ENCODE assay signal across 8 mouse cellular contexts in genomic region chr17:26972107-26972506, GRCm38 (mm10). TPM values are rescaled to one million over a fixed set of nuclear protein-coding genes. Genes with fewer than 3 reads are reported as not detected.
DNase-seq lines count a peak whose midpoint lies in the region; ATAC-seq and TF ChIP-seq lines count a peak whose summit lies in the region.

No protein-coding gene starts in this region.

- no peak for TF ChIP-seq CTCF in bone marrow, adult 2 months (IDR thresholded peaks at IDR 0.05; ENCODE audit: control insufficient read depth, insufficient read depth, low read length)

- H3K4me2 ChIP-seq in heart, embryonic 16.5 days (ENCODE audit: low read depth, low read length), result peak overlapping the region; percentile 90
- peak overlapping the region; percentile 96 for H3K4me2 ChIP-seq in hindbrain, embryonic 14.5 days (replicated peaks)
- H3K4me2 ChIP-seq in midbrain, embryonic 12.5 days (replicated peaks), result peak overlapping the region; percentile 99

- H3K9ac ChIP-seq in heart, embryonic 16.5 days (ENCODE audit: low read length), result peak overlapping the region; percentile 91
- H3K9ac ChIP-seq in hindbrain, embryonic 14.5 days, result peak overlapping the region; percentile 79
- H3K9ac ChIP-seq in midbrain, embryonic 12.5 days (replicated peaks), result peak overlapping the region; percentile 70

- peaks cover 22% of the 10 kb centered on the region for H3K4me1 ChIP-seq in heart, embryonic 16.5 days (ENCODE audit: control insufficient read depth, insufficient read depth, low read length)
- H3K4me1 ChIP-seq in bone marrow, adult 2 months (ENCODE audit: control insufficient read depth, insufficient read depth, low read length), result no peaks in the 10 kb centered on the region; the same call in 1 of the 2 replicates
- H3K4me1 ChIP-seq in hindbrain, embryonic 14.5 days (replicated peaks; ENCODE audit: control insufficient read depth, insufficient read depth, low read length), result peaks cover 38% of the 10 kb centered on the region
- peaks cover 45% of the 10 kb centered on the region for H3K4me1 ChIP-seq in midbrain, embryonic 12.5 days

- no peak for ATAC-seq in heart, embryonic 16.5 days (replicated peaks; ENCODE audit: extremely low read depth, insufficient read depth, low FRiP score)
- no peak for ATAC-seq in hindbrain, embryonic 14.5 days (ENCODE audit: low FRiP score)
- no peak for ATAC-seq in midbrain, embryonic 12.5 days (ENCODE audit: low FRiP score, low read depth)

- no peaks in the 10 kb centered on the region for H3K27me3 ChIP-seq in heart, embryonic 16.5 days (ENCODE audit: control insufficient read depth, insufficient read depth, low read length)
- H3K27me3 ChIP-seq in hindbrain, embryonic 14.5 days (ENCODE audit: control insufficient read depth, insufficient read depth, low read length), result no peaks in the 10 kb centered on the region
- H3K27me3 ChIP-seq in midbrain, embryonic 12.5 days, result no peaks in the 10 kb centered on the region

- no peak for TF ChIP-seq POLR2A in bone marrow, adult 2 months (IDR thresholded peaks at IDR 0.05; ENCODE audit: borderline replicate concordance, control insufficient read depth, low read depth, low read length)

- H3K9me3 ChIP-seq in heart, embryonic 16.5 days (replicated peaks; ENCODE audit: control insufficient read depth, low read length), result no peaks in the 10 kb centered on the region
- H3K9me3 ChIP-seq in hindbrain, embryonic 14.5 days (ENCODE audit: control insufficient read depth, low read length), result no peaks in the 10 kb centered on the region
- no peaks in the 10 kb centered on the region for H3K9me3 ChIP-seq in midbrain, embryonic 12.5 days

- peak overlapping the region; percentile 84 for H3K27ac ChIP-seq in heart, embryonic 16.5 days (ENCODE audit: low read length)
- peak overlapping the region; percentile 92 for H3K27ac ChIP-seq in bone marrow, adult 2 months (ENCODE audit: control insufficient read depth, insufficient read depth, low read depth, low read length, poor library complexity)
- peak overlapping the region; percentile 79; the same call in 1 of the 2 replicates for H3K27ac ChIP-seq in hindbrain, embryonic 14.5 days
- peak overlapping the region; percentile 79 for H3K27ac ChIP-seq in midbrain, embryonic 12.5 days (replicated peaks)

- WGBS in heart, embryonic 16.5 days, result 4% methylated on average over 3 of the region's 3 CpGs
- WGBS in bone marrow, adult 2 months, result 2% methylated on average over 3 of the region's 3 CpGs
- 7% methylated on average over 3 of the region's 3 CpGs for WGBS in hindbrain, embryonic 14.5 days
- WGBS in midbrain, embryonic 12.5 days, result 8% methylated on average over 3 of the region's 3 CpGs

- peaks cover 24% of the 10 kb centered on the region for H3K36me3 ChIP-seq in heart, embryonic 16.5 days (ENCODE audit: control insufficient read depth, insufficient read depth)
- H3K36me3 ChIP-seq in hindbrain, embryonic 14.5 days (replicated peaks; ENCODE audit: control insufficient read depth, insufficient read depth), result peaks cover 50% of the 10 kb centered on the region
- H3K36me3 ChIP-seq in midbrain, embryonic 12.5 days, result peaks cover 65% of the 10 kb centered on the region

- peak overlapping the region; percentile 91 for H3K4me3 ChIP-seq in heart, embryonic 16.5 days (ENCODE audit: low read length)
- H3K4me3 ChIP-seq in bone marrow, adult 2 months (replicated peaks; ENCODE audit: control insufficient read depth, low read depth, low read length), result peak overlapping the region; percentile 99
- peak overlapping the region; percentile 92 for H3K4me3 ChIP-seq in hindbrain, embryonic 14.5 days (replicated peaks; ENCODE audit: low read length)
- H3K4me3 ChIP-seq in midbrain, embryonic 12.5 days, result peak overlapping the region; percentile 79

- DNase-seq in heart, adult 9 months (ENCODE audit: low spot score in 2 of 2), result no peak
- DNase-seq in hindbrain, embryonic 14.5 days (ENCODE audit: low spot score), result no peak
- DNase-seq in layer of hippocampus, adult 11-12 months (ENCODE audit: low spot score), result no peak
- no peak for DNase-seq in MN1 (ENCODE audit: low spot score)
- no peak for DNase-seq in right cerebral cortex, adult 18-20 months

RNA-seq across cellular contexts. Expression of gene Zbtb9, which starts 0.9 kb away (rescaled TPM):
- 10.0 and 12.0 TPM in 2 replicates for polyA plus RNA-seq in heart, embryonic 16.5 days (2015; fragmentation: Nextera tagmentation; extraction: Ambion mirVana)
- 6.7 and 10.2 TPM in 2 replicates for polyA plus RNA-seq in bone marrow, adult 2 months (2011; ENCODE audit: insufficient read depth, insufficient read length, low replicate concordance, missing spikeins)
- polyA plus RNA-seq in hindbrain, embryonic 14.5 days (2014; fragmentation: Nextera tagmentation; extraction: Ambion mirVana), result 9.7 and 11.1 TPM in 2 replicates
- 18.5 and 19.9 TPM in 2 replicates for polyA plus RNA-seq in midbrain, embryonic 12.5 days (2016; fragmentation: Nextera tagmentation; extraction: Ambion mirVana)

RNA-seq across cellular contexts. Expression of gene Syngap1, which starts 31.1 kb away (rescaled TPM):
- 1.2 and 1.3 TPM in 2 replicates for polyA plus RNA-seq in heart, embryonic 16.5 days (2015; fragmentation: Nextera tagmentation; extraction: Ambion mirVana)
- polyA plus RNA-seq in bone marrow, adult 2 months (2011; ENCODE audit: insufficient read depth, insufficient read length, low replicate concordance, missing spikeins), result 9.5 and 24.1 TPM in 2 replicates
- 4.3 and 5.0 TPM in 2 replicates for polyA plus RNA-seq in hindbrain, embryonic 14.5 days (2014; fragmentation: Nextera tagmentation; extraction: Ambion mirVana)
- 3.3 and 3.6 TPM in 2 replicates for polyA plus RNA-seq in midbrain, embryonic 12.5 days (2016; fragmentation: Nextera tagmentation; extraction: Ambion mirVana)

RNA-seq across cellular contexts. Expression of gene Cuta, which starts 32.7 kb away (rescaled TPM):
- polyA plus RNA-seq in heart, embryonic 16.5 days (2015; fragmentation: Nextera tagmentation; extraction: Ambion mirVana), result 163 and 169 TPM in 2 replicates
- polyA plus RNA-seq in bone marrow, adult 2 months (2011; ENCODE audit: insufficient read depth, insufficient read length, low replicate concordance, missing spikeins), result 77.1 and 99.0 TPM in 2 replicates
- polyA plus RNA-seq in hindbrain, embryonic 14.5 days (2014; fragmentation: Nextera tagmentation; extraction: Ambion mirVana), result 112 and 113 TPM in 2 replicates
- polyA plus RNA-seq in midbrain, embryonic 12.5 days (2016; fragmentation: Nextera tagmentation; extraction: Ambion mirVana), result 156 and 159 TPM in 2 replicates

RNA-seq across cellular contexts. Expression of gene Phf1, which starts 39.3 kb away (rescaled TPM):
- polyA plus RNA-seq in heart, embryonic 16.5 days (2015; fragmentation: Nextera tagmentation; extraction: Ambion mirVana), result 7.5 and 8.7 TPM in 2 replicates
- 43.0 and 63.9 TPM in 2 replicates for polyA plus RNA-seq in bone marrow, adult 2 months (2011; ENCODE audit: insufficient read depth, insufficient read length, low replicate concordance, missing spikeins)
- polyA plus RNA-seq in hindbrain, embryonic 14.5 days (2014; fragmentation: Nextera tagmentation; extraction: Ambion mirVana), result 20.6 and 23.3 TPM in 2 replicates
- polyA plus RNA-seq in midbrain, embryonic 12.5 days (2016; fragmentation: Nextera tagmentation; extraction: Ambion mirVana), result 11.6 and 11.9 TPM in 2 replicates

RNA-seq across cellular contexts. Expression of gene Kifc5b, which starts 55.2 kb away (rescaled TPM):
- polyA plus RNA-seq in heart, embryonic 16.5 days (2015; fragmentation: Nextera tagmentation; extraction: Ambion mirVana), result 6.2 and 6.9 TPM in 2 replicates
- 30.8 and 50.8 TPM in 2 replicates for polyA plus RNA-seq in bone marrow, adult 2 months (2011; ENCODE audit: insufficient read depth, insufficient read length, low replicate concordance, missing spikeins)
- polyA plus RNA-seq in hindbrain, embryonic 14.5 days (2014; fragmentation: Nextera tagmentation; extraction: Ambion mirVana), result 0.90 and 2.1 TPM in 2 replicates
- 6.3 and 9.1 TPM in 2 replicates for polyA plus RNA-seq in midbrain, embryonic 12.5 days (2016; fragmentation: Nextera tagmentation; extraction: Ambion mirVana)
